Mouse (Mus musculus) left cerebral cortex, postnatal 25 days (tissue): ENCODE data around the gene Atg13. TPM values are rescaled to one million over a fixed set of nuclear protein-coding genes. Genes with fewer than 3 reads are reported as not detected.
A peak's percentile ranks its signal among the peaks of the same experiment; 100 is the strongest.

Experiments
- DNase-seq, 2 experiments: peaks; one replicate each; pipeline ENCODE4 v3.0.0; 2022; ENCODE audit warnings: low spot score in 2 of 2, mixed read lengths in 1 of 2
- intact Hi-C: fragments of 180-260 bp; cut with DNase I; formaldehyde crosslinking; loops from one replicate; pipeline ENCODE4 v1.15.1; 2025
- total RNA-seq, 2 experiments: library from RNA; stranded (reverse); gene quantifications; 2 replicates each; pipeline ENCODE4 v1.2.3; 2021

Atg13 gene
- total RNA-seq, 2 experiments from 2014 or later, result 80.1 to 80.8 TPM

- intact Hi-C loops, result loop anchor here (5.0 kb wide), 1 partner anchor 58 kb away; no protein-coding TSS in a partner anchor
- DNase-seq, result no peak
Measured at GRCm38 (mm10) chr2:91699225-91699624, 11.2 kb downstream of the Atg13 start.

- intact Hi-C loops, result loop anchor here (5.0 kb wide), 1 partner anchor 61 kb away; no protein-coding TSS in a partner anchor
- no peak for DNase-seq
Measured at GRCm38 (mm10) chr2:91696225-91696590, 14.2 kb downstream of the Atg13 start.

GRCm38 (mm10) chr2:91695436-91696224 is 14.7 kb downstream of the Atg13 start:
- intact Hi-C loops, result loop anchor here (5.0 kb wide), 1 partner anchor 62 kb away; no protein-coding TSS in a partner anchor
- peak; percentile 36 to 83 for DNase-seq

- DNase-seq, result peak in 1 of 2 experiments; percentile 52
- intact Hi-C loops, result no loop called here
Measured at GRCm38 (mm10) chr2:91689452-91689851, 20.9 kb downstream of the Atg13 start.

- peak in 1 of 2 experiments; percentile 43 for DNase-seq
- intact Hi-C loops, result no loop called here
Measured at GRCm38 (mm10) chr2:91683919-91684318, 26.5 kb downstream of the Atg13 start.

GRCm38 (mm10) chr2:91682850-91683249 is 27.5 kb downstream of the Atg13 start:
- peak; percentile 54 to 82 for DNase-seq
- intact Hi-C loops, result no loop called here

GRCm38 (mm10) chr2:91676961-91677360 is 33.4 kb downstream of the Atg13 start:
- no peak for DNase-seq
- intact Hi-C loops, result no loop called here

- no peak for DNase-seq
- intact Hi-C loops, result no loop called here
Measured at GRCm38 (mm10) chr2:91676420-91676819, 34.0 kb downstream of the Atg13 start.

- intact Hi-C loops, result no loop called here
- peak; percentile 45 to 80 for DNase-seq
Measured at GRCm38 (mm10) chr2:91674895-91675294, 35.5 kb downstream of the Atg13 start.

- no peak for DNase-seq
- intact Hi-C loops, result no loop called here
Measured at GRCm38 (mm10) chr2:91673587-91673986, 36.8 kb downstream of the Atg13 start.

- intact Hi-C loops, result no loop called here
- no peak for DNase-seq
Measured at GRCm38 (mm10) chr2:91670038-91670437, 40.3 kb downstream of the Atg13 start.

GRCm38 (mm10) chr2:91669326-91669725 is 41.0 kb downstream of the Atg13 start:
- DNase-seq, result no peak
- intact Hi-C loops, result no loop called here

- no peak for DNase-seq
- intact Hi-C loops, result no loop called here
Measured at GRCm38 (mm10) chr2:91667747-91668146, 42.6 kb downstream of the Atg13 start.

- intact Hi-C loops, result no loop called here
- no peak for DNase-seq
Measured at GRCm38 (mm10) chr2:91666386-91666910, 43.9 kb downstream of the Atg13 start.

- intact Hi-C loops, result no loop called here
- DNase-seq, result peak in 1 of 2 experiments; percentile 37
Measured at GRCm38 (mm10) chr2:91664780-91665179, 45.6 kb downstream of the Atg13 start.

- no peak for DNase-seq
- intact Hi-C loops, result no loop called here
Measured at GRCm38 (mm10) chr2:91660981-91661380, 49.4 kb downstream of the Atg13 start.

GRCm38 (mm10) chr2:91659657-91660056 is 50.7 kb downstream of the Atg13 start:
- DNase-seq, result no peak
- intact Hi-C loops, result no loop called here

GRCm38 (mm10) chr2:91656774-91657173 is 53.6 kb downstream of the Atg13 start:
- no peak for DNase-seq
- intact Hi-C loops, result no loop called here

GRCm38 (mm10) chr2:91655827-91656226 is 54.5 kb downstream of the Atg13 start:
- DNase-seq, result no peak
- intact Hi-C loops, result no loop called here

- intact Hi-C loops, result no loop called here
- no peak for DNase-seq
Measured at GRCm38 (mm10) chr2:91655388-91655787, 55.0 kb downstream of the Atg13 start.

- intact Hi-C loops, result no loop called here
- peak; percentile 45 to 81 for DNase-seq
Measured at GRCm38 (mm10) chr2:91652863-91653262, 57.5 kb downstream of the Atg13 start.
